Mouse (Mus musculus) olfactory bulb, adult 2 months (tissue): ENCODE results near the gene Casp7. TPM values are rescaled to one million over a fixed set of nuclear protein-coding genes. Genes with fewer than 3 reads are reported as not detected.

Experiments used
- H3K27ac ChIP-seq: fragments of 200-500 bp; 2 replicates; pipeline ENCODE4 v1.5.1; 2012; ENCODE audit warnings: low read depth, low read length; ENCODE audit not compliant: insufficient read depth
- H3K4me1 ChIP-seq: fragments of 200-500 bp; 2 replicates; pipeline ENCODE4 v1.6.1; 2012; ENCODE audit warnings: low read length; ENCODE audit not compliant: control insufficient read depth, insufficient read depth
- H3K4me3 ChIP-seq: fragments of 200-500 bp; 2 replicates; pipeline ENCODE4 v1.5.1; 2012; ENCODE audit warnings: mild to moderate bottlenecking, low read depth, low read length, moderate library complexity; ENCODE audit not compliant: insufficient read depth
- CTCF ChIP-seq: fragments of 200-500 bp; IDR thresholded peaks from 2 replicates; pipeline ENCODE4 v1.5.1; 2012; ENCODE audit warnings: low read depth, mild to moderate bottlenecking, low read length, moderate library complexity; ENCODE audit not compliant: insufficient read depth
- POLR2A ChIP-seq: fragments of 200-500 bp; IDR thresholded peaks from 2 replicates; pipeline ENCODE4 v1.6.1; 2012; ENCODE audit warnings: mild to moderate bottlenecking, low read depth, low read length, moderate library complexity; ENCODE audit not compliant: insufficient read depth
- WGBS: fragments of 180-500 bp; shearing (Covaris S2); methylation state at CpG from one replicate; pipeline ENCODE4 v1.1.7; 2018; 5-methylcytosine and 5-hydroxymethylcytosine counted together
- polyA plus RNA-seq: library from polyadenylated mRNA; stranded (reverse); fragments of >200 nt; gene quantifications from 2 replicates; pipeline ENCODE4 v1.2.4, GENCODE M21; 2012; ENCODE audit warnings: low replicate concordance; ENCODE audit not compliant: missing spikeins, insufficient read depth, insufficient read length

The Casp7 gene
- polyA plus RNA-seq, 1 experiment = not detected

GRCm38 (mm10) chr19:56461522-56462101, 64.7 kb downstream of the Casp7 start, which contains the start of gene Plekhs1:
Gene Plekhs1 (plus strand): TSS chr19:56461640.
- Histone ChIP-seq H3K27ac (no peak within 1 kb of the TSS), H3K4me3 (no peak within 1 kb of the TSS), H3K4me1 (peaks cover 6% of the 10 kb centered on the region; the same call in 1 of the 2 replicates)
- TF ChIP-seq POLR2A (no peak), CTCF (no peak)
- WGBS = 31% methylated on average over 10 of the region's 10 CpGs

GRCm38 (mm10) chr19:56462786-56463185, 65.9 kb downstream of the Casp7 start:
- WGBS = 76% methylated on average over 4 of the region's 4 CpGs

GRCm38 (mm10) chr19:56466486-56466885, 69.6 kb downstream of the Casp7 start:
- 81% methylated on average over 8 of the region's 8 CpGs for WGBS
- peaks cover 10% of the 10 kb centered on the region for H3K4me1 ChIP-seq

More at GRCm38 (mm10) chr19:56462786-56463185, 65.9 kb downstream of the Casp7 start:
- Histone ChIP-seq H3K4me3 (no peak overlapping the region), H3K4me1 (peaks cover 6% of the 10 kb centered on the region; the same call in 1 of the 2 replicates), H3K27ac (no peak overlapping the region)
- TF ChIP-seq CTCF (no peak), POLR2A (no peak)

GRCm38 (mm10) chr19:56470286-56471020, 73.5 kb downstream of the Casp7 start:
- TF ChIP-seq POLR2A = no peak
- no peak for TF ChIP-seq CTCF
- H3K4me1 ChIP-seq = peaks cover 22% of the 10 kb centered on the region
- H3K27ac ChIP-seq = no peak overlapping the region
- WGBS = 73% methylated on average over 14 of the region's 14 CpGs
- no peak overlapping the region for H3K4me3 ChIP-seq

More at GRCm38 (mm10) chr19:56466486-56466885, 69.6 kb downstream of the Casp7 start:
- Histone ChIP-seq H3K27ac (no peak overlapping the region), H3K4me3 (no peak overlapping the region)
- TF ChIP-seq CTCF = no peak
- no peak for TF ChIP-seq POLR2A

- WGBS = 71% methylated on average over 10 of the region's 10 CpGs
- H3K27ac ChIP-seq = no peak overlapping the region
- H3K4me3 ChIP-seq = no peak overlapping the region
- TF ChIP-seq CTCF (no peak), POLR2A (no peak)
- H3K4me1 ChIP-seq = peaks cover 25% of the 10 kb centered on the region
Measured at GRCm38 (mm10) chr19:56471934-56472333, 75.0 kb downstream of the Casp7 start.

- TF ChIP-seq CTCF = no peak
- TF ChIP-seq POLR2A = no peak
- WGBS = 74% methylated on average over 19 of the region's 19 CpGs
- H3K4me3 ChIP-seq = no peak overlapping the region
- no peak overlapping the region for H3K27ac ChIP-seq
- peaks cover 32% of the 10 kb centered on the region for H3K4me1 ChIP-seq
Measured at GRCm38 (mm10) chr19:56474869-56475550, 78.1 kb downstream of the Casp7 start.

- TF ChIP-seq POLR2A = no peak
- no peak for TF ChIP-seq CTCF
- Histone ChIP-seq H3K4me1 (peaks cover 31% of the 10 kb centered on the region), H3K4me3 (no peak overlapping the region), H3K27ac (no peak overlapping the region)
- WGBS = 21% methylated on average over 2 of the region's 2 CpGs
Measured at GRCm38 (mm10) chr19:56476546-56476945, 79.6 kb downstream of the Casp7 start.

GRCm38 (mm10) chr19:56477253-56477652, 80.3 kb downstream of the Casp7 start:
- 60% methylated on average over 5 of the region's 5 CpGs for WGBS
- TF ChIP-seq CTCF (no peak), POLR2A (no peak)
- Histone ChIP-seq H3K4me3 (no peak overlapping the region), H3K4me1 (peaks cover 32% of the 10 kb centered on the region), H3K27ac (no peak overlapping the region)

- Histone ChIP-seq H3K27ac (no peak overlapping the region), H3K4me3 (no peak overlapping the region), H3K4me1 (peaks cover 31% of the 10 kb centered on the region)
- 77% methylated on average over 3 of the region's 3 CpGs for WGBS
- no peak for TF ChIP-seq POLR2A
Measured at GRCm38 (mm10) chr19:56477832-56478231, 80.9 kb downstream of the Casp7 start.
